Mouse (Mus musculus) forebrain, embryonic 16.5 days (tissue): ENCODE data around the gene Slc29a4. TPM values are rescaled to one million over a fixed set of nuclear protein-coding genes. Genes with fewer than 3 reads are reported as not detected.

Experiments used
- ATAC-seq: fragments of 200-750 bp; cut with Nextera tagmentation; 2 replicates; pipeline ENCODE4 v1.8.0; 2017; ENCODE audit warnings: mild to moderate bottlenecking, moderate library complexity
- H3K27ac ChIP-seq: fragments of 300-500 bp; sonication (generic); 2 replicates; pipeline ENCODE4 v1.5.1; 2014; ENCODE audit warnings: low read length, control low read depth
- H3K27me3 ChIP-seq: fragments of 300-500 bp; sonication (generic); replicated peaks from 2 replicates; pipeline ENCODE4 v1.6.1; 2014; ENCODE audit warnings: low read length; ENCODE audit not compliant: control insufficient read depth, insufficient read depth
- H3K36me3 ChIP-seq: fragments of 300-500 bp; sonication (generic); 2 replicates; pipeline ENCODE4 v1.6.1; 2014; ENCODE audit not compliant: control insufficient read depth, insufficient read depth
- H3K4me1 ChIP-seq: fragments of 300-500 bp; sonication (generic); replicated peaks from 2 replicates; pipeline ENCODE4 v1.6.1; 2014; ENCODE audit warnings: low read length; ENCODE audit not compliant: control insufficient read depth, insufficient read depth
- H3K4me2 ChIP-seq: fragments of 300-500 bp; sonication (generic); 2 replicates; pipeline ENCODE4 v1.6.1; 2014; ENCODE audit warnings: mild to moderate bottlenecking, low read length, control low read depth
- H3K4me3 ChIP-seq: fragments of 300-500 bp; sonication (generic); replicated peaks from 2 replicates; pipeline ENCODE4 v1.5.1; 2014; ENCODE audit warnings: mild to moderate bottlenecking, low read length, control low read depth
- H3K9ac ChIP-seq: fragments of 300-500 bp; sonication (generic); replicated peaks from 2 replicates; pipeline ENCODE4 v1.6.1; 2014; ENCODE audit warnings: low read depth, low read length, control low read depth
- H3K9me3 ChIP-seq: fragments of 300-500 bp; sonication (generic); 2 replicates; pipeline ENCODE4 v1.6.1; 2016; ENCODE audit warnings: low read length; ENCODE audit not compliant: control insufficient read depth
- WGBS: fragments of 180-500 bp; shearing (Covaris S2); extraction: QIAGEN DNeasy Blood & Tissue Kit; methylation state at CpG from one replicate; pipeline ENCODE4 v1.1.7; 2014; 5-methylcytosine and 5-hydroxymethylcytosine counted together
- polyA plus RNA-seq: library from polyadenylated mRNA; unstranded; fragments of >200 nt; fragmentation: Nextera tagmentation; extraction: Ambion mirVana; gene quantifications from 2 replicates; pipeline ENCODE4 v1.2.1, GENCODE M21; 2015

Slc29a4 gene
- polyA plus RNA-seq, 1 experiment from 2014 or later, result 99.2 TPM

GRCm38 (mm10) chr5:142718486-142718885 lies 26.2 kb downstream of the Slc29a4 start:
- Histone ChIP-seq H3K4me3 (no peak overlapping the region), H3K4me1 (no peaks in the 10 kb centered on the region; the same call in 1 of the 2 replicates), H3K27ac (no peak overlapping the region), H3K27me3 (no peaks in the 10 kb centered on the region), H3K9ac (no peak overlapping the region), H3K36me3 (peaks cover 19% of the 10 kb centered on the region), H3K9me3 (no peaks in the 10 kb centered on the region), H3K4me2 (no peak overlapping the region)
- 77% methylated on average over 25 of the region's 25 CpGs for WGBS
- 0 out of 2 replicates have a peak, but pooled peaks have one; percentile 4 for ATAC-seq

DNA sequence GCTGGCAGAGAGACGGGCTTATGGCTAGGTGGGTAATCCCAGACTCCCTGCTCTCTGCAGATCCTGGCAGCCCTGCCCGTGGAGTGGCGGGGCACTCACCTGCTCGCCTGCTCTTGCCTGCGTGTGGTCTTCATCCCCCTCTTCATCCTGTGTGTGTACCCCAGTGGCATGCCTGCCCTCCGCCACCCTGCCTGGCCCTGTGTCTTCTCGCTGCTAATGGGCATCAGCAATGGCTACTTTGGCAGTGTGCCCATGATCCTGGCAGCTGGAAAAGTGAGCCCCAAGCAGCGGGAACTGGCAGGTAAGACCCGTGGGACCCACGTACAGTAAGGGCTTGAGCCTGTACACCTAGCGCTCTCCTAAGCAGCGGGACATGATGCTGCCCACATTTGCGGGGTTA lies 27.6 kb downstream of the Slc29a4 start:
- no peak overlapping the region for H3K27ac ChIP-seq
- peaks cover 4% of the 10 kb centered on the region; the same call in 1 of the 2 replicates for H3K4me1 ChIP-seq
- WGBS, result 85% methylated on average over 13 of the region's 13 CpGs
- no peak overlapping the region for H3K4me3 ChIP-seq
- ATAC-seq, result no peak
- no peaks in the 10 kb centered on the region for H3K27me3 ChIP-seq
- H3K9ac ChIP-seq, result no peak overlapping the region
- H3K36me3 ChIP-seq, result peaks cover 14% of the 10 kb centered on the region
- H3K4me2 ChIP-seq, result no peak overlapping the region
- no peaks in the 10 kb centered on the region for H3K9me3 ChIP-seq

- Histone ChIP-seq H3K4me3 (no peak overlapping the region), H3K27me3 (no peaks in the 10 kb centered on the region), H3K9ac (no peak overlapping the region), H3K36me3 (peaks cover 37% of the 10 kb centered on the region), H3K27ac (no peak overlapping the region), H3K4me1 (peaks cover 4% of the 10 kb centered on the region; the same call in 1 of the 2 replicates), H3K4me2 (no peak overlapping the region), H3K9me3 (no peaks in the 10 kb centered on the region)
- ATAC-seq, result peak; percentile 54
- 17% methylated on average over 7 of the region's 7 CpGs for WGBS
Measured at GRCm38 (mm10) chr5:142723520-142724133, 31.3 kb downstream of the Slc29a4 start.

DNA sequence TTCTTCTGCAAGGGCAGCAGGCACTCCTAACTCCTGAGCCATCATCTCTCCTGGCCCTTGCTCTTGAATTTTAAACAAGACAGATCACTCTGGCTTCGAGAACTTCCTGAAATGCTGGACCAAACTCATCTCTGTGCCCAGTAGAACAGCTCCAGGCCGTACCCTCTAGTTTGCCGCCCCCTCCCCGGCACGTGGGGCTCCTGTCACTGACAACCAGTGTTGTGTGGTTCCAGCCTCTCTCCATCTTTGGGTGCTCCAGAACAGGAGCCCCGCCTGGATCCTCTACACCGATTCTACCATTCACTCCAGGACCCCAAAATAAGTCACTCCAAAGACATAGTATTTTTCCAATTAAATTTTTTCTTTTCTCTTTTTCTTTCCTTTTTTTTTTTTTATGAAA lies 32.0 kb downstream of the Slc29a4 start:
- 91% methylated on average over 7 of the region's 7 CpGs for WGBS
- Histone ChIP-seq H3K9me3 (no peaks in the 10 kb centered on the region), H3K9ac (no peak overlapping the region), H3K27ac (no peak overlapping the region), H3K4me2 (no peak overlapping the region), H3K4me3 (no peak overlapping the region), H3K4me1 (peaks cover 4% of the 10 kb centered on the region; the same call in 1 of the 2 replicates), H3K27me3 (no peaks in the 10 kb centered on the region), H3K36me3 (peaks cover 36% of the 10 kb centered on the region)
- no peak for ATAC-seq

GRCm38 (mm10) chr5:142726748-142727147 lies 34.4 kb downstream of the Slc29a4 start:
- Histone ChIP-seq H3K9me3 (no peaks in the 10 kb centered on the region), H3K27me3 (no peaks in the 10 kb centered on the region), H3K4me2 (no peak overlapping the region), H3K4me1 (peaks cover 4% of the 10 kb centered on the region; the same call in 1 of the 2 replicates), H3K36me3 (peaks cover 49% of the 10 kb centered on the region), H3K4me3 (no peak overlapping the region), H3K27ac (0 out of 2 replicates have a peak overlapping the region, but pooled peaks have one; percentile 3), H3K9ac (no peak overlapping the region)
- 85% methylated on average over 6 of the region's 6 CpGs for WGBS
- ATAC-seq, result no peak

DNA sequence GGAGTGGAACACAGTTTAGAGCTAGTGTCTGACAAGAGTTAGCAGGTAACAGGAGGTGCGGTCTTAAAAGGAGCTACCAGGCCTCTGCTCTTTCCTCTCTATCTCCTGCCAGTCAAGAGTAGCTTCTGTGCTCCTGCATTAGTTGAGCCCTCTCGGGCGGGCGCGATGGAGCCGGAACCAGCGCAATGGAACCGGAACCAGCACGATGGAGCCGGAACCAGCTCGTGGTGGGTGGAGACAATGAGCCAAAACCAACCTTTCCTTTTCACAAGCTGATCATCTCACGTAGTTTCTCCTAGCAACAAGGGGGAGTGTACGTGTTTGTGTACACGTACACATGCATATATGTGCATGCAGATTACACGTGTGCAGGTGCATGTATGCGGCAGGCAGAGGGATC lies 36.0 kb downstream of the Slc29a4 start:
- H3K9me3 ChIP-seq, result no peaks in the 10 kb centered on the region
- H3K27ac ChIP-seq, result no peak overlapping the region
- H3K36me3 ChIP-seq, result peaks cover 65% of the 10 kb centered on the region
- H3K4me1 ChIP-seq, result peaks cover 4% of the 10 kb centered on the region; the same call in 1 of the 2 replicates
- 97% methylated on average over 16 of the region's 16 CpGs for WGBS
- no peaks in the 10 kb centered on the region for H3K27me3 ChIP-seq
- no peak overlapping the region for H3K9ac ChIP-seq
- H3K4me2 ChIP-seq, result no peak overlapping the region
- ATAC-seq, result no peak
- no peak overlapping the region for H3K4me3 ChIP-seq

GRCm38 (mm10) chr5:142730295-142730694 lies 38.0 kb downstream of the Slc29a4 start:
- H3K36me3 ChIP-seq, result peaks cover 77% of the 10 kb centered on the region
- no peak for ATAC-seq
- no peaks in the 10 kb centered on the region for H3K4me1 ChIP-seq
- no peaks in the 10 kb centered on the region for H3K9me3 ChIP-seq
- no peak overlapping the region for H3K27ac ChIP-seq
- H3K4me3 ChIP-seq, result no peak overlapping the region
- H3K9ac ChIP-seq, result no peak overlapping the region
- H3K4me2 ChIP-seq, result no peak overlapping the region
- WGBS, result 93% methylated on average over 12 of the region's 12 CpGs
- H3K27me3 ChIP-seq, result no peaks in the 10 kb centered on the region

GRCm38 (mm10) chr5:142731916-142732315 lies 39.6 kb downstream of the Slc29a4 start:
- 88% methylated on average over 11 of the region's 11 CpGs for WGBS
- Histone ChIP-seq H3K36me3 (peaks cover 81% of the 10 kb centered on the region), H3K27ac (no peak overlapping the region), H3K4me2 (no peak overlapping the region), H3K9me3 (no peaks in the 10 kb centered on the region), H3K9ac (no peak overlapping the region), H3K4me1 (no peaks in the 10 kb centered on the region), H3K4me3 (no peak overlapping the region), H3K27me3 (no peaks in the 10 kb centered on the region)
- no peak for ATAC-seq

DNA sequence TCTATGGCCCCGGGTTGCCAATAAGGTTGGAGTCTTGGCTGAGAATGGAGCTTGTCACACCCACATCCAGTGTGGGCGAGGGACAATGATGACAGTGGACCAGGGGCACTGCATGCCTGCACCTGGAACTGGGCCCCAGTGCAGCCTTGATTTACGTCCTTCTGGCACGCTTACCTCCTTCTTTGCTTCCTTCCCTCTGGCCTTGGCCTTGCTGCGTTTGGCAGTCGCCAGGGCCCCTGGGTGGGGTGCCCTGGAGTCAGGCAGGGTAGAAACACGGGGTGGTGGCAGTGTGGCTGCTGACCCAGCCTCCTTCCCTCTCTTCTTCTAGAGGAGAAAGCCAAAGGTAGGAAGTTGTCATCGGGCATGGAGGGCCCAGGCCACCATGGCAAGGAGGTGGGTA lies 47.6 kb downstream of the Slc29a4 start:
- WGBS, result 75% methylated on average over 8 of the region's 8 CpGs
- no peak overlapping the region for H3K4me2 ChIP-seq
- no peak overlapping the region for H3K9ac ChIP-seq
- H3K36me3 ChIP-seq, result peaks cover 55% of the 10 kb centered on the region
- H3K9me3 ChIP-seq, result no peaks in the 10 kb centered on the region
- H3K27me3 ChIP-seq, result no peaks in the 10 kb centered on the region
- H3K4me1 ChIP-seq, result no peaks in the 10 kb centered on the region
- no peak overlapping the region for H3K27ac ChIP-seq
- ATAC-seq, result no peak
- no peak overlapping the region for H3K4me3 ChIP-seq
